ENCODE assay signal across 25 mouse cellular contexts in the genomic region with DNA sequence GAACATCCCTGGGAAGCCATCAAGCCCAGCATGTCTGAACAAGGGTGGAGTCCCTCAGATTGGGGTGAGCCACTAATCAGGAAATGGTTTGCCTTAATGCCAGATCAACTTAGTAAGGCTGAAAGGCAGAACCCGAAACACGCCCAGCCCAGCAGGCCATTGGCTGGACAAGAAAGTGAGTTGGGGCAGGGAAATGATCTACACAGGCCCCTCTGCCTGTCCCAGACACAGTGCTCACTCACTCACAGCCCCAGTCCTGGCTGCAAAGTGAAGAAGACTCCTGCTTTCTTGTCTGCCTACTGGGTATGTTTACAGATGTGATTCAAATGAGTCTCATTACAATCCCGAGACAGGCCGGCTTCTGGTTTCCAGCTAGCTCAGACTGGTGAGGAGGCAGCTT. TPM values are rescaled to one million over a fixed set of nuclear protein-coding genes. Genes with fewer than 3 reads are reported as not detected.
DNase-seq lines count a peak whose midpoint lies in the region; ATAC-seq and TF ChIP-seq lines count a peak whose summit lies in the region.
"Had no signal": no experiment of that assay in that cellular context is flagged by ENCODE, and none has a peak within 500 bp of the region (broad histone marks: within the 10 kb centered on the region; RNA-seq: fewer than 3 reads in every experiment).

No protein-coding gene starts in this region.

- WGBS in embryonic facial prominence, embryonic 13.5 days: 52% methylated on average over 4 of the region's 4 CpGs
- WGBS in embryonic facial prominence, embryonic 10.5 days: 61% methylated on average over 4 of the region's 4 CpGs
- WGBS in forebrain, embryonic 11.5 days: 44% methylated on average over 4 of the region's 4 CpGs
- WGBS in cerebellum, adult 2 months: 83% methylated on average over 4 of the region's 4 CpGs
- WGBS in forebrain, embryonic 14.5 days: 52% methylated on average over 4 of the region's 4 CpGs

- peak overlapping the region; percentile 1; the same call in 1 of the 2 replicates for H3K27ac ChIP-seq in embryonic facial prominence, embryonic 13.5 days
- no peak overlapping the region for H3K27ac ChIP-seq in embryonic facial prominence, embryonic 10.5 days (replicated peaks)
- peak overlapping the region; percentile 98 for H3K27ac ChIP-seq in ES-E14 (ENCODE audit: insufficient read depth, low read depth, low read length, poor library complexity, severe bottlenecking)
- H3K27ac ChIP-seq in forebrain, embryonic 11.5 days (ENCODE audit: low read depth, low read length): no peak overlapping the region
- no peak overlapping the region for H3K27ac ChIP-seq in cerebellum, adult 2 months (ENCODE audit: insufficient read depth, low read length)
- H3K27ac ChIP-seq in forebrain, embryonic 14.5 days (ENCODE audit: low read depth, low read length): no peak overlapping the region
- H3K27ac ChIP-seq: hindbrain, embryonic 15.5 days; liver, embryonic 15.5 days; midbrain, embryonic 12.5 days; neural tube, embryonic 13.5 days had no signal

- no peak for TF ChIP-seq CTCF in cerebellum, adult 2 months (IDR thresholded peaks at IDR 0.05; ENCODE audit: borderline replicate concordance, insufficient read depth, low read depth, low read length)

- H3K4me2 ChIP-seq in embryonic facial prominence, embryonic 13.5 days: no peak overlapping the region
- no peak overlapping the region for H3K4me2 ChIP-seq in forebrain, embryonic 11.5 days (ENCODE audit: low read depth, low read length, severe bottlenecking)
- no peak overlapping the region for H3K4me2 ChIP-seq in forebrain, embryonic 14.5 days (ENCODE audit: low read length)
- H3K4me2 ChIP-seq: hindbrain, embryonic 15.5 days; liver, embryonic 15.5 days; lung, embryonic 14.5 days; midbrain, embryonic 12.5 days; neural tube, embryonic 13.5 days had no signal

- no peaks in the 10 kb centered on the region for H3K9me3 ChIP-seq in embryonic facial prominence, embryonic 13.5 days
- H3K9me3 ChIP-seq in embryonic facial prominence, embryonic 10.5 days: no peaks in the 10 kb centered on the region
- no peaks in the 10 kb centered on the region for H3K9me3 ChIP-seq in ES-E14 (ENCODE audit: control insufficient read depth, insufficient read depth, low read depth, low read length)
- H3K9me3 ChIP-seq in forebrain, embryonic 11.5 days (ENCODE audit: control insufficient read depth, low read length): no peaks in the 10 kb centered on the region
- H3K9me3 ChIP-seq in forebrain, embryonic 14.5 days (replicated peaks; ENCODE audit: control insufficient read depth, low read length): no peaks in the 10 kb centered on the region
- H3K9me3 ChIP-seq: hindbrain, embryonic 10.5 days; hindbrain, embryonic 15.5 days; liver, embryonic 15.5 days; midbrain, embryonic 12.5 days; neural tube, embryonic 13.5 days had no signal

- no peak overlapping the region for H3K9ac ChIP-seq in embryonic facial prominence, embryonic 13.5 days
- no peak overlapping the region; the same call in 1 of the 2 replicates for H3K9ac ChIP-seq in ES-E14 (ENCODE audit: insufficient read depth, low read depth, low read length, poor library complexity, severe bottlenecking)
- H3K9ac ChIP-seq in forebrain, embryonic 11.5 days (ENCODE audit: low read length): no peak overlapping the region
- H3K9ac ChIP-seq in forebrain, embryonic 14.5 days (ENCODE audit: low read length): no peak overlapping the region
- H3K9ac ChIP-seq: forebrain, postnatal 0 days; hindbrain, embryonic 15.5 days; liver, embryonic 15.5 days; lung, embryonic 14.5 days; midbrain, embryonic 12.5 days; neural tube, embryonic 13.5 days had no signal

- TF ChIP-seq POLR2A in cerebellum, adult 2 months (IDR thresholded peaks at IDR 0.05; ENCODE audit: borderline replicate concordance, insufficient read depth, low read length): no peak

- DNase-seq in embryonic facial prominence, embryonic 10.5 days (ENCODE audit: low spot score): no peak
- DNase-seq in ES-E14 (ENCODE audit: low read depth, low spot score): peak; percentile 22
- DNase-seq in forebrain, embryonic 11.5 days (ENCODE audit: low spot score): no peak
- DNase-seq in cerebellum, adult 2 months: no peak
- no peak for DNase-seq in forebrain, embryonic 14.5 days (ENCODE audit: low spot score)
- DNase-seq: adrenal gland, postnatal 10 days; cerebellum, adult 11 months; cerebellum, adult 9-11 months; forebrain, postnatal 0 days; gastrocnemius, postnatal 10 days; heart, postnatal 14 days; kidney, adult 11 months; kidney, postnatal 14 days; layer of hippocampus, adult 9-11 months; liver; lung, embryonic 14.5 days; lung, postnatal 14 days had no signal

- no peak overlapping the region for H3K4me3 ChIP-seq in embryonic facial prominence, embryonic 13.5 days
- no peak overlapping the region for H3K4me3 ChIP-seq in embryonic facial prominence, embryonic 10.5 days
- H3K4me3 ChIP-seq in ES-E14 (ENCODE audit: insufficient read depth in 1 of 2, low read depth in 1 of 2, low read length in 2 of 2, poor library complexity in 1 of 2, severe bottlenecking in 1 of 2): no peak overlapping the region
- H3K4me3 ChIP-seq in forebrain, embryonic 11.5 days (ENCODE audit: low read depth, low read length): no peak overlapping the region
- H3K4me3 ChIP-seq in cerebellum, adult 2 months (replicated peaks; ENCODE audit: insufficient read depth, low read depth, low read length): no peak overlapping the region
- H3K4me3 ChIP-seq in forebrain, embryonic 14.5 days (ENCODE audit: low read depth, low read length): no peak overlapping the region
- H3K4me3 ChIP-seq: hindbrain, embryonic 10.5 days; hindbrain, embryonic 15.5 days; liver, embryonic 15.5 days; midbrain, embryonic 12.5 days; neural tube, embryonic 13.5 days had no signal

- no peaks in the 10 kb centered on the region for H3K27me3 ChIP-seq in embryonic facial prominence, embryonic 13.5 days
- H3K27me3 ChIP-seq in embryonic facial prominence, embryonic 10.5 days (replicated peaks; ENCODE audit: low read depth, poor library complexity, severe bottlenecking): no peaks in the 10 kb centered on the region
- no peaks in the 10 kb centered on the region for H3K27me3 ChIP-seq in forebrain, embryonic 11.5 days (ENCODE audit: control insufficient read depth, insufficient read depth, low read length)
- no peaks in the 10 kb centered on the region for H3K27me3 ChIP-seq in cerebellum, adult 2 months (ENCODE audit: control insufficient read depth, insufficient read depth, low read length)
- no peaks in the 10 kb centered on the region for H3K27me3 ChIP-seq in forebrain, embryonic 14.5 days (replicated peaks; ENCODE audit: control insufficient read depth, insufficient read depth, low read length)
- H3K27me3 ChIP-seq: hindbrain, embryonic 15.5 days; liver, embryonic 15.5 days; midbrain, embryonic 12.5 days; neural tube, embryonic 13.5 days had no signal

- H3K4me1 ChIP-seq in embryonic facial prominence, embryonic 13.5 days: peaks cover 17% of the 10 kb centered on the region
- H3K4me1 ChIP-seq in embryonic facial prominence, embryonic 10.5 days: peaks cover 23% of the 10 kb centered on the region
- H3K4me1 ChIP-seq in ES-E14 (ENCODE audit: control insufficient read depth in 2 of 2, insufficient read depth in 2 of 2, low read length in 2 of 2, poor library complexity in 1 of 2): peaks cover 16 to 19% of the 10 kb centered on the region in 2 experiments
- peaks cover 8% of the 10 kb centered on the region; the same call in 1 of the 2 replicates for H3K4me1 ChIP-seq in forebrain, embryonic 11.5 days (replicated peaks; ENCODE audit: control insufficient read depth, insufficient read depth, low read length)
- no peaks in the 10 kb centered on the region for H3K4me1 ChIP-seq in cerebellum, adult 2 months (ENCODE audit: control insufficient read depth, insufficient read depth, low read length)
- H3K4me1 ChIP-seq in forebrain, embryonic 14.5 days (ENCODE audit: control insufficient read depth, insufficient read depth, low read length): no peaks in the 10 kb centered on the region
- H3K4me1 ChIP-seq: hindbrain, embryonic 15.5 days had no signal

- no peak for ATAC-seq in embryonic facial prominence, embryonic 13.5 days (ENCODE audit: insufficient number of reproducible peaks, insufficient read depth, low FRiP score, low TSS enrichment, low read depth)
- ATAC-seq in megakaryocyte, adult 5-6 weeks (ENCODE audit: poor library complexity, severe bottlenecking): peak; percentile 58
- ATAC-seq in forebrain, embryonic 11.5 days (replicated peaks; ENCODE audit: low FRiP score): no peak
- ATAC-seq in forebrain, embryonic 14.5 days: no peak
- ATAC-seq: inflammation-experienced regulatory T-cells, adult 6 months had no signal

- peaks cover 6% of the 10 kb centered on the region; the same call in 1 of the 2 replicates for H3K36me3 ChIP-seq in embryonic facial prominence, embryonic 13.5 days
- peaks cover 13% of the 10 kb centered on the region; the same call in 1 of the 2 replicates for H3K36me3 ChIP-seq in embryonic facial prominence, embryonic 10.5 days (replicated peaks)
- no peaks in the 10 kb centered on the region; the same call in 1 of the 2 replicates for H3K36me3 ChIP-seq in ES-E14 (ENCODE audit: control insufficient read depth, insufficient read depth, low read length, poor library complexity, severe bottlenecking)
- H3K36me3 ChIP-seq in forebrain, embryonic 11.5 days (ENCODE audit: control insufficient read depth, insufficient read depth, low read length): no peaks in the 10 kb centered on the region; the same call in 1 of the 2 replicates
- no peaks in the 10 kb centered on the region for H3K36me3 ChIP-seq in forebrain, embryonic 14.5 days (ENCODE audit: control insufficient read depth, insufficient read depth, low read length)
- H3K36me3 ChIP-seq: hindbrain, embryonic 15.5 days; midbrain, embryonic 12.5 days; neural tube, embryonic 13.5 days had no signal

- in situ Hi-C loops in ES-E14 (cut with MboI; ENCODE audit: low sequenced_read_pairs in 2 of 2, unreplicated experiment in 2 of 2): no loop called here

TF ChIP-seq in ES-E14, 5 proteins besides CTCF, POLR2A, EP300 and RAD21:
- TF ChIP-seq CHD2 (IDR thresholded peaks at IDR 0.05; ENCODE audit: low read depth, low read length): no peak
- no peak for TF ChIP-seq ZNF384 (IDR thresholded peaks at IDR 0.05; ENCODE audit: low read depth, low read length)
- no peak for TF ChIP-seq HCFC1 (IDR thresholded peaks at IDR 0.05; ENCODE audit: borderline replicate concordance, insufficient read depth, low read length)
- TF ChIP-seq ZC3H11A (IDR thresholded peaks at IDR 0.05; ENCODE audit: borderline replicate concordance, low read depth, low read length): no peak
- no peak for TF ChIP-seq MAFK (IDR thresholded peaks at IDR 0.05; ENCODE audit: insufficient read depth, low read depth, low read length)

RNA-seq across cellular contexts. Expression of a gene that starts 37.4 kb away (rescaled TPM):
- 279 and 345 TPM in 2 replicates for polyA plus RNA-seq in embryonic facial prominence, embryonic 13.5 days (2015; fragmentation: Nextera tagmentation; extraction: Ambion mirVana)
- 237 and 243 TPM in 2 replicates for polyA plus RNA-seq in embryonic facial prominence, embryonic 10.5 days (2016; fragmentation: Nextera tagmentation; extraction: Ambion mirVana)
- 170 and 172 TPM in 2 replicates for total RNA-seq in ES-E14 (2012; rRNA removed)
- 754 and 797 TPM in 2 replicates for total RNA-seq in megakaryocyte, adult 5-6 weeks (2015)
- total RNA-seq in megakaryocyte, adult 5-6 weeks (2017): 428 and 432 TPM in 2 replicates
- polyA plus RNA-seq in forebrain, embryonic 11.5 days (2014; fragmentation: Nextera tagmentation; extraction: Ambion mirVana): 201 and 224 TPM in 2 replicates
- 80.4 and 81.9 TPM in 2 replicates for polyA plus RNA-seq in cerebellum, adult 2 months (2012; rRNA removed)
- polyA plus RNA-seq in forebrain, embryonic 14.5 days (2014; fragmentation: Nextera tagmentation; extraction: Ambion mirVana): 202 and 241 TPM in 2 replicates

Comparison
In these comparisons a context has a peak if more than half of its experiments do, and no peak if none do; other contexts are left out.
1. H3K27ac ChIP-seq: peak in embryonic facial prominence, embryonic 13.5 days (single experiment) and ES-E14 (single experiment); none in embryonic facial prominence, embryonic 10.5 days (single experiment), forebrain, embryonic 11.5 days (single experiment), cerebellum, adult 2 months (single experiment) and forebrain, embryonic 14.5 days (single experiment).